Comparison of ENCODE assay signal across 8 mouse cellular contexts in the genomic region with DNA sequence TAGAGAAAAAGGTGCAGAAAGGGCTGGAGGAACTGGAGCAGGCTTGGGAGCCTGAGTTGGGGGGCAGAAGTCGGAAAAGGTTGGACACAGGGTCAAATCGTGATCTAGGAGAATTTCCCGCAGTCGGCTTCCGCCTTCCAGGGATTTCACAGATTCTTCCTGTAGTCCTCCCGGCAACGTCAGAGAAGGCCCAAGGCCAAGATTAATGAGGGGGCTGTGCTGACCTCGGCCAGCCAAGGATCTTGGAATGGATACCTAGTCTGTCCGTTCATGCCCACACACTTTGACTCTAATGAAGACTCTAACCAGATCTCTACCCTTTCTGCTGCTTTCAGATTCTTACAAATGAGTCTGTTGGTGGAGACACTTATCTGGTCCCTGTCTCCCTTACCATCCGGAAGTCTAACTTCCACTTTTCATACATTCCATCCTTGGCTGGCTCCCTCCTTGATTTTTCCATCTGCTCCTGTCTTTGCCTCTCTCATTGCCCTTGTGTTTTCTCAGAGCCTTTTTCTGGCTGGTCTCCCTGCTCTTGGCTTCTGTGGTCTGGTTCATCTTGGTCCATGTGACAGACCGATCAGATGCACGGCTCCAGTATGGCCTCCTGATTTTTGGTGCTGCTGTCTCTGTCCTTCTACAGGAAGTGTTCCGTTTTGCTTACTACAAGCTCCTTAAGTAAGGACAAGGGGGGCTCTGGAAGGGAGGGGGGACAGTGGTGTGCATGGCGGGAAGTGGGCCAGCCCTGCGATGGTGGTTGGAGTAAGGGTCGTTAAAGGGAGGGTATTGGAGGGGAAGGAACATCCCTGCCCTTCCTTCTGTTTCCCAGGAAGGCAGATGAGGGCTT. TPM values are rescaled to one million over a fixed set of nuclear protein-coding genes. Genes with fewer than 3 reads are reported as not detected.
DNase-seq lines count a peak whose midpoint lies in the region; ATAC-seq and TF ChIP-seq lines count a peak whose summit lies in the region.

No protein-coding gene starts in this region.

- peak overlapping the region; percentile 91 for H3K4me3 ChIP-seq in left cerebral cortex, adult 2 months
- H3K4me3 ChIP-seq in stomach, embryonic 16.5 days (replicated peaks; ENCODE audit: low read length): peak overlapping the region; percentile 81

- H3K27ac ChIP-seq in left cerebral cortex, adult 2 months: peak overlapping the region; percentile 89
- peak overlapping the region; percentile 82 for H3K27ac ChIP-seq in stomach, embryonic 16.5 days (ENCODE audit: low read length)

- ATAC-seq in erythroblast, adult 5-6 weeks (replicated peaks; ENCODE audit: low FRiP score, poor library complexity, severe bottlenecking): peak; percentile 10; the same call in 1 of the 2 replicates
- ATAC-seq in stomach, embryonic 16.5 days (ENCODE audit: insufficient read depth, low FRiP score): no peak

- H3K9ac ChIP-seq in stomach, embryonic 16.5 days (ENCODE audit: low read length): peak overlapping the region; percentile 86

- peaks cover 12% of the 10 kb centered on the region for H3K4me1 ChIP-seq in stomach, embryonic 16.5 days (ENCODE audit: control insufficient read depth, insufficient read depth, low read length)

- intact Hi-C loops in left cerebral cortex, adult 2 months (cut with DNase I): no loop called here
- intact Hi-C loops in heart, postnatal 10 days (cut with DNase I): no loop called here

- peak overlapping the region; percentile 59 for H3K4me2 ChIP-seq in stomach, embryonic 16.5 days (ENCODE audit: low read depth, low read length)

- no peak for DNase-seq in left cerebral cortex, adult 2 months (ENCODE audit: extremely low spot score in 1 of 2, low spot score in 2 of 2)
- DNase-seq in left cerebral cortex, adult 9 months (ENCODE audit: low spot score in 2 of 2): no peak
- DNase-seq in adrenal gland, postnatal 25 days: peak; percentile 60
- peak; percentile 81 to 84 for DNase-seq in heart, postnatal 10 days
- peak; percentile 86 to 90 for DNase-seq in kidney, postnatal 36 days
- DNase-seq in lung, postnatal 36 days: peak; percentile 87

- no peak for TF ChIP-seq CTCF in left cerebral cortex, adult 2 months (IDR thresholded peaks at IDR 0.05)

- H3K9me3 ChIP-seq in stomach, embryonic 16.5 days (replicated peaks; ENCODE audit: control insufficient read depth, low read length): no peaks in the 10 kb centered on the region

- H3K36me3 ChIP-seq in stomach, embryonic 16.5 days (ENCODE audit: control insufficient read depth, insufficient read depth, low read length): no peaks in the 10 kb centered on the region

- no peaks in the 10 kb centered on the region for H3K27me3 ChIP-seq in stomach, embryonic 16.5 days (ENCODE audit: control insufficient read depth, insufficient read depth, low read length)

- WGBS in stomach, embryonic 16.5 days: 7% methylated on average over 16 of the region's 16 CpGs

RNA-seq across cellular contexts. Expression of gene Aph1a, which starts 0.8 kb away (rescaled TPM):
- 10 to 100 TPM; 68.2 to 72.9 TPM for total RNA-seq in left cerebral cortex, adult 2 months (2021)
- total RNA-seq in adrenal gland, postnatal 25 days (2021): 93.3 and 145 TPM in 2 replicates
- total RNA-seq in erythroblast, adult 5-6 weeks (2015; ENCODE audit: low replicate concordance): 8.8 and 13.1 TPM in 2 replicates
- 6.1 and 9.8 TPM in 2 replicates for total RNA-seq in erythroblast, adult 5-6 weeks (2017; ENCODE audit: low replicate concordance)
- 100 to 1,000 TPM; 147 to 151 TPM for total RNA-seq in heart, postnatal 10 days (2021)
- polyA plus RNA-seq in stomach, embryonic 16.5 days (2015; fragmentation: Nextera tagmentation; extraction: Ambion mirVana): 33.9 and 34.6 TPM in 2 replicates

RNA-seq across cellular contexts. Expression of gene BC028528, which starts 2.7 kb away (rescaled TPM):
- total RNA-seq in left cerebral cortex, adult 2 months (2021): 1 to 10 TPM; 3.3 to 5.4 TPM
- 9.3 and 10.3 TPM in 2 replicates for total RNA-seq in adrenal gland, postnatal 25 days (2021)
- total RNA-seq in erythroblast, adult 5-6 weeks (2015; ENCODE audit: low replicate concordance): 19.0 and 37.9 TPM in 2 replicates
- total RNA-seq in erythroblast, adult 5-6 weeks (2017; ENCODE audit: low replicate concordance): 7.0 and 15.9 TPM in 2 replicates
- 10 to 100 TPM; 26.1 to 38.7 TPM for total RNA-seq in heart, postnatal 10 days (2021)
- polyA plus RNA-seq in stomach, embryonic 16.5 days (2015; fragmentation: Nextera tagmentation; extraction: Ambion mirVana): 28.8 and 30.0 TPM in 2 replicates

RNA-seq across cellular contexts. Expression of gene Car14, which starts 10.0 kb away (rescaled TPM):
- 1 to 10 TPM; 6.8 to 8.2 TPM for total RNA-seq in left cerebral cortex, adult 2 months (2021)
- total RNA-seq in adrenal gland, postnatal 25 days (2021): 2.7 and 5.7 TPM in 2 replicates
- not detected in 2 replicates for total RNA-seq in erythroblast, adult 5-6 weeks (2015; ENCODE audit: low replicate concordance)
- not detected in 2 replicates for total RNA-seq in erythroblast, adult 5-6 weeks (2017; ENCODE audit: low replicate concordance)
- total RNA-seq in heart, postnatal 10 days (2021): 100 to 1,000 TPM; 142 to 150 TPM
- 2.4 and 2.9 TPM in 2 replicates for polyA plus RNA-seq in stomach, embryonic 16.5 days (2015; fragmentation: Nextera tagmentation; extraction: Ambion mirVana)

RNA-seq across cellular contexts. Expression of gene Ciart, which starts 12.5 kb away (rescaled TPM):
- total RNA-seq in left cerebral cortex, adult 2 months (2021): 10 to 100 TPM; 15.9 to 23.8 TPM
- 7.9 and 8.3 TPM in 2 replicates for total RNA-seq in adrenal gland, postnatal 25 days (2021)
- not detected in 2 replicates for total RNA-seq in erythroblast, adult 5-6 weeks (2015; ENCODE audit: low replicate concordance)
- total RNA-seq in erythroblast, adult 5-6 weeks (2017; ENCODE audit: low replicate concordance): not detected in 2 replicates
- 1 to 10 TPM; 2.2 to 2.9 TPM for total RNA-seq in heart, postnatal 10 days (2021)
- 3.8 and 5.2 TPM in 2 replicates for polyA plus RNA-seq in stomach, embryonic 16.5 days (2015; fragmentation: Nextera tagmentation; extraction: Ambion mirVana)

RNA-seq across cellular contexts. Expression of gene Mrps21, which starts 23.2 kb away (rescaled TPM):
- 100 to 1,000 TPM; 148 to 150 TPM for total RNA-seq in left cerebral cortex, adult 2 months (2021)
- total RNA-seq in adrenal gland, postnatal 25 days (2021): 272 and 279 TPM in 2 replicates
- 35.5 and 95.7 TPM in 2 replicates for total RNA-seq in erythroblast, adult 5-6 weeks (2015; ENCODE audit: low replicate concordance)
- total RNA-seq in erythroblast, adult 5-6 weeks (2017; ENCODE audit: low replicate concordance): 87.3 and 106 TPM in 2 replicates
- 100 to 1,000 TPM; 269 to 279 TPM for total RNA-seq in heart, postnatal 10 days (2021)
- polyA plus RNA-seq in stomach, embryonic 16.5 days (2015; fragmentation: Nextera tagmentation; extraction: Ambion mirVana): 290 and 321 TPM in 2 replicates

Comparison
In these comparisons a context has a peak if more than half of its experiments do, and no peak if none do; other contexts are left out.
1. DNase-seq: peak in adrenal gland, postnatal 25 days (single experiment), heart, postnatal 10 days (2 of 2), kidney, postnatal 36 days (2 of 2) and lung, postnatal 36 days (single experiment); none in left cerebral cortex, adult 2 months (0 of 2) and left cerebral cortex, adult 9 months (0 of 2).
2. RNA of gene Car14, which starts 10.0 kb away (total RNA-seq): 142 to 150 TPM in heart, postnatal 10 days; 6.8 to 8.2 TPM in left cerebral cortex, adult 2 months, 2.7 to 5.7 TPM in adrenal gland, postnatal 25 days and not detected in erythroblast, adult 5-6 weeks; every median in the first group is over 10 times any median in the second.